Mouse (Mus musculus) heart, adult 2 months (tissue): ENCODE measurements around the gene Akr1cl.

Source experiments
- CTCF ChIP-seq: fragments of 200-600 bp; IDR thresholded peaks from 2 replicates; pipeline ENCODE4 v1.8.1; 2022; ENCODE audit warnings: antibody characterized with exemption, mild to moderate bottlenecking, moderate library complexity
- POLR2A ChIP-seq: fragments of 200-500 bp; IDR thresholded peaks from 2 replicates; pipeline ENCODE4 v1.6.1; 2011; ENCODE audit warnings: mild to moderate bottlenecking, low read depth, low read length, control low read depth; ENCODE audit not compliant: insufficient read depth

- no peak for TF ChIP-seq POLR2A
- no peak for TF ChIP-seq CTCF
These were observed 7.1 kb upstream of the Akr1cl start for GRCm38 (mm10) chr1:65039679-65040078.
